Mouse (Mus musculus) spleen, adult 2 months (tissue): ENCODE data around the gene Kcnj14.

ENCODE experiments used
- CTCF ChIP-seq: fragments of 200-500 bp; IDR thresholded peaks from 2 replicates; pipeline ENCODE4 v1.5.1; 2011; ENCODE audit warnings: mild to moderate bottlenecking, inconsistent platforms; ENCODE audit not compliant: insufficient read depth, insufficient read length, insufficient replicate concordance; ENCODE audit errors: extremely low read depth
- POLR2A ChIP-seq: fragments of 200-500 bp; IDR thresholded peaks from 2 replicates; pipeline ENCODE4 v1.6.1; 2011; ENCODE audit warnings: low read depth, low read length, inconsistent platforms

- TF ChIP-seq CTCF, result no peak
- TF ChIP-seq POLR2A, result no peak
Observed at GRCm38 (mm10) chr7:45819843-45820242, 4.7 kb downstream of the Kcnj14 start.
